Mouse (Mus musculus) liver, embryonic 11.5 days (tissue): ENCODE results near the gene Sgms2. TPM values are rescaled to one million over a fixed set of nuclear protein-coding genes. Genes with fewer than 3 reads are reported as not detected.

Experiments
- ATAC-seq: fragments of 200-750 bp; cut with Nextera tagmentation; replicated peaks from 2 replicates; pipeline ENCODE4 v1.8.0; 2017; ENCODE audit warnings: moderate number of reproducible peaks, mild to moderate bottlenecking, moderate TSS enrichment, moderate library complexity; ENCODE audit not compliant: low FRiP score
- DNase-seq: peaks from one replicate; pipeline ENCODE4 v3.0.0-alpha.2; 2017; ENCODE audit warnings: low spot score
- H3K27ac ChIP-seq: fragments of 300-500 bp; sonication (generic); 2 replicates; pipeline ENCODE4 v1.5.1; 2014; ENCODE audit warnings: mild to moderate bottlenecking, low read depth, low read length, control low read depth
- H3K27me3 ChIP-seq: fragments of 300-500 bp; sonication (generic); replicated peaks from 2 replicates; pipeline ENCODE4 v1.6.1; 2014; ENCODE audit warnings: low read length, mixed read lengths; ENCODE audit not compliant: control insufficient read depth, insufficient read depth
- H3K36me3 ChIP-seq: fragments of 300-500 bp; sonication (generic); 2 replicates; pipeline ENCODE4 v1.6.1; 2014; ENCODE audit warnings: mild to moderate bottlenecking, low read length, moderate library complexity, mixed read lengths; ENCODE audit not compliant: control insufficient read depth, insufficient read depth
- H3K4me1 ChIP-seq: fragments of 300-500 bp; sonication (generic); replicated peaks from 2 replicates; pipeline ENCODE4 v1.6.1; 2014; ENCODE audit warnings: low read length, mixed read lengths; ENCODE audit not compliant: control insufficient read depth, insufficient read depth
- H3K4me2 ChIP-seq: fragments of 300-500 bp; sonication (generic); 2 replicates; pipeline ENCODE4 v1.6.1; 2014; ENCODE audit warnings: mild to moderate bottlenecking, control low read depth, moderate library complexity
- H3K4me3 ChIP-seq: fragments of 300-500 bp; sonication (generic); 2 replicates; pipeline ENCODE4 v1.5.1; 2014; ENCODE audit warnings: low read depth, low read length, control low read depth
- H3K9ac ChIP-seq: fragments of 300-500 bp; sonication (generic); 2 replicates; pipeline ENCODE4 v1.6.1; 2014; ENCODE audit warnings: low read depth, low read length, control low read depth
- H3K9me3 ChIP-seq: fragments of 300-500 bp; sonication (generic); 2 replicates; pipeline ENCODE4 v1.6.1; 2016; ENCODE audit warnings: low read length, inconsistent platforms, mixed read lengths; ENCODE audit not compliant: control insufficient read depth
- WGBS: fragments of 180-500 bp; shearing (Covaris S2); extraction: QIAGEN DNeasy Blood & Tissue Kit; methylation state at CpG from one replicate; pipeline ENCODE4 v1.1.7; 2014; 5-methylcytosine and 5-hydroxymethylcytosine counted together
- polyA plus RNA-seq: library from polyadenylated mRNA; unstranded; fragments of >200 nt; fragmentation: Nextera tagmentation; extraction: Ambion mirVana; gene quantifications from 2 replicates; pipeline ENCODE4 v1.2.1, GENCODE M21; 2014

The Sgms2 gene
- polyA plus RNA-seq, 1 experiment from 2014 or later: 3.6 TPM

GRCm38 (mm10) chr3:131361960-131362359 lies 129.3 kb downstream of the Sgms2 start:
- Histone ChIP-seq H3K36me3 (no peaks in the 10 kb centered on the region), H3K9me3 (no peaks in the 10 kb centered on the region), H3K27me3 (no peaks in the 10 kb centered on the region), H3K9ac (no peak overlapping the region), H3K4me1 (no peaks in the 10 kb centered on the region), H3K4me2 (no peak overlapping the region), H3K27ac (no peak overlapping the region), H3K4me3 (no peak overlapping the region)
- 76% methylated on average over 4 of the region's 4 CpGs for WGBS
- ATAC-seq: no peak
- no peak for DNase-seq

GRCm38 (mm10) chr3:131359011-131359410 lies 132.2 kb downstream of the Sgms2 start:
- no peak for ATAC-seq
- DNase-seq: no peak

GRCm38 (mm10) chr3:131358205-131358604 lies 133.0 kb downstream of the Sgms2 start:
- H3K27ac ChIP-seq: no peak overlapping the region
- ATAC-seq: no peak
- WGBS: 61% methylated on average over 5 of the region's 5 CpGs
- DNase-seq: no peak
- H3K4me2 ChIP-seq: no peak overlapping the region
- no peaks in the 10 kb centered on the region for H3K9me3 ChIP-seq
- no peaks in the 10 kb centered on the region for H3K27me3 ChIP-seq
- H3K36me3 ChIP-seq: no peaks in the 10 kb centered on the region
- H3K9ac ChIP-seq: no peak overlapping the region
- no peaks in the 10 kb centered on the region for H3K4me1 ChIP-seq
- H3K4me3 ChIP-seq: no peak overlapping the region

More at GRCm38 (mm10) chr3:131359011-131359410, 132.2 kb downstream of the Sgms2 start:
- Histone ChIP-seq H3K9me3 (no peaks in the 10 kb centered on the region), H3K4me3 (no peak overlapping the region), H3K4me2 (no peak overlapping the region), H3K36me3 (no peaks in the 10 kb centered on the region), H3K27me3 (no peaks in the 10 kb centered on the region), H3K9ac (no peak overlapping the region), H3K27ac (no peak overlapping the region), H3K4me1 (no peaks in the 10 kb centered on the region)
- WGBS: 71% methylated on average over 5 of the region's 5 CpGs

GRCm38 (mm10) chr3:131357643-131358042 lies 133.6 kb downstream of the Sgms2 start:
- Histone ChIP-seq H3K9ac (no peak overlapping the region), H3K27me3 (no peaks in the 10 kb centered on the region), H3K4me2 (no peak overlapping the region), H3K27ac (no peak overlapping the region), H3K4me3 (no peak overlapping the region), H3K9me3 (no peaks in the 10 kb centered on the region), H3K4me1 (no peaks in the 10 kb centered on the region), H3K36me3 (no peaks in the 10 kb centered on the region)
- 72% methylated on average over 3 of the region's 3 CpGs for WGBS
- no peak for DNase-seq
- ATAC-seq: no peak

GRCm38 (mm10) chr3:131356026-131356425 lies 135.2 kb downstream of the Sgms2 start:
- Histone ChIP-seq H3K36me3 (no peaks in the 10 kb centered on the region), H3K4me2 (no peak overlapping the region), H3K9me3 (no peaks in the 10 kb centered on the region), H3K27me3 (no peaks in the 10 kb centered on the region), H3K4me1 (no peaks in the 10 kb centered on the region), H3K27ac (no peak overlapping the region), H3K9ac (no peak overlapping the region), H3K4me3 (no peak overlapping the region)
- no peak for DNase-seq
- ATAC-seq: no peak
- WGBS: 50% methylated on average over 5 of the region's 5 CpGs

- 79% methylated on average over 7 of the region's 7 CpGs for WGBS
- Histone ChIP-seq H3K9ac (no peak overlapping the region), H3K9me3 (no peaks in the 10 kb centered on the region)
Measured at GRCm38 (mm10) chr3:131350539-131350938, 140.7 kb downstream of the Sgms2 start.

GRCm38 (mm10) chr3:131349013-131349412 lies 142.2 kb downstream of the Sgms2 start:
- H3K4me3 ChIP-seq: no peak overlapping the region
- H3K27ac ChIP-seq: no peak overlapping the region
- no peaks in the 10 kb centered on the region for H3K4me1 ChIP-seq
- H3K36me3 ChIP-seq: no peaks in the 10 kb centered on the region
- no peak for ATAC-seq
- WGBS: 80% methylated on average over 6 of the region's 6 CpGs
- no peaks in the 10 kb centered on the region for H3K27me3 ChIP-seq
- no peak overlapping the region for H3K9ac ChIP-seq
- no peak overlapping the region for H3K4me2 ChIP-seq
- DNase-seq: no peak
- no peaks in the 10 kb centered on the region for H3K9me3 ChIP-seq

More at GRCm38 (mm10) chr3:131350539-131350938, 140.7 kb downstream of the Sgms2 start:
- no peaks in the 10 kb centered on the region for H3K4me1 ChIP-seq
- no peak for ATAC-seq
- no peak overlapping the region for H3K4me3 ChIP-seq
- no peak for DNase-seq
- no peak overlapping the region for H3K4me2 ChIP-seq
- no peaks in the 10 kb centered on the region for H3K36me3 ChIP-seq
- H3K27me3 ChIP-seq: no peaks in the 10 kb centered on the region
- no peak overlapping the region for H3K27ac ChIP-seq

- Histone ChIP-seq H3K4me1 (no peaks in the 10 kb centered on the region), H3K36me3 (no peaks in the 10 kb centered on the region), H3K27ac (no peak overlapping the region), H3K27me3 (no peaks in the 10 kb centered on the region), H3K4me3 (no peak overlapping the region), H3K4me2 (no peak overlapping the region), H3K9me3 (no peaks in the 10 kb centered on the region), H3K9ac (no peak overlapping the region)
- DNase-seq (no peak), ATAC-seq (no peak)
- WGBS: 80% methylated on average over 3 of the region's 3 CpGs
Measured at GRCm38 (mm10) chr3:131348579-131348950, 142.6 kb downstream of the Sgms2 start.

- no peaks in the 10 kb centered on the region for H3K9me3 ChIP-seq
- no peaks in the 10 kb centered on the region for H3K4me1 ChIP-seq
- no peak overlapping the region for H3K9ac ChIP-seq
- H3K27ac ChIP-seq: no peak overlapping the region
- no peak overlapping the region for H3K4me3 ChIP-seq
- no peaks in the 10 kb centered on the region for H3K36me3 ChIP-seq
- WGBS: 54% methylated on average over 6 of the region's 6 CpGs
- DNase-seq (no peak), ATAC-seq (0 out of 2 replicates have a peak, but pooled peaks have one; percentile 18)
- no peak overlapping the region for H3K4me2 ChIP-seq
- H3K27me3 ChIP-seq: no peaks in the 10 kb centered on the region
Measured at GRCm38 (mm10) chr3:131347831-131348578, 143.2 kb downstream of the Sgms2 start.
